Mouse (Mus musculus) bone marrow macrophage, adult 2 months (primary cell): Measurements from ENCODE around the gene Anks3.

Experiments
- CTCF ChIP-seq: IDR thresholded peaks from 2 replicates; pipeline ENCODE4 v1.5.1; 2012; ENCODE audit warnings: low read depth, mild to moderate bottlenecking, low read length, moderate library complexity
- POLR2A ChIP-seq: IDR thresholded peaks from 2 replicates; pipeline ENCODE4 v1.6.1; 2012; ENCODE audit warnings: mild to moderate bottlenecking, low read depth, low read length, borderline replicate concordance

DNA sequence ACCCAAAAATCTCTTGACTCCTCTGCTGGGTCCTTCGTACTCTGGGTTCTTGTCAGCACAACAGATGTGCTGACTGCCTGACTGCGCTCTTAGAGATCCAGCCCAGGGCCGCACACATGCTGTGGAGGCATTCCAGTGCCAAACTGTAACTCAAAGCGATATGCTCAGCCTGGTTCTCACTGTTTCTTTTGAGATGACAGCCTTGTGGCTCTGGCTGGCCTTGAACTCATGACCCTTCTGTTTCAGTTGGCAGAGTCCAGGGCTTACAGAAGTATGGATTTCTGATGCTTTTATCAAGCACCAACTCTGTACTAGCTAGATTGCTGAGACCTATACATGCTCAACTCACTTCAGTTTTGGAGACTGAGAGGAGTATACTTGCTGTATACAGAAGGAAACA lies 29.3 kb upstream of the Anks3 start:
- TF ChIP-seq CTCF (no peak), POLR2A (no peak)
